Mouse (Mus musculus) embryonic facial prominence, embryonic 11.5 days (tissue): ENCODE measurements around the gene Cuedc1. TPM values are rescaled to one million over a fixed set of nuclear protein-coding genes. Genes with fewer than 3 reads are reported as not detected.

Experiments
- ATAC-seq: fragments of 200-750 bp; cut with Nextera tagmentation; replicated peaks from 2 replicates; pipeline ENCODE4 v1.8.0; 2017; ENCODE audit warnings: low read depth; ENCODE audit not compliant: insufficient number of reproducible peaks, low FRiP score, low TSS enrichment
- DNase-seq: peaks from one replicate; pipeline ENCODE4 v3.0.0-alpha.2; 2015; ENCODE audit warnings: low spot score
- H3K27ac ChIP-seq: fragments of 300-500 bp; sonication (generic); replicated peaks from 2 replicates; pipeline ENCODE4 v1.5.1; 2014; ENCODE audit warnings: mild to moderate bottlenecking, low read depth, low read length, control low read depth
- H3K27me3 ChIP-seq: fragments of 300-500 bp; sonication (generic); 2 replicates; pipeline ENCODE4 v1.6.1; 2014; ENCODE audit warnings: mild to moderate bottlenecking, low read length, moderate library complexity, mixed read lengths; ENCODE audit not compliant: control insufficient read depth, insufficient read depth
- H3K36me3 ChIP-seq: fragments of 300-500 bp; sonication (generic); replicated peaks from 2 replicates; pipeline ENCODE4 v1.6.1; 2014; ENCODE audit warnings: low read depth, mild to moderate bottlenecking, low read length, moderate library complexity, mixed read lengths; ENCODE audit not compliant: control insufficient read depth, insufficient read depth
- H3K4me1 ChIP-seq: fragments of 300-500 bp; sonication (generic); 2 replicates; pipeline ENCODE4 v1.6.1; 2014; ENCODE audit warnings: low read length, mixed read lengths; ENCODE audit not compliant: control insufficient read depth, insufficient read depth
- H3K4me2 ChIP-seq: fragments of 300-500 bp; sonication (generic); 2 replicates; pipeline ENCODE4 v1.6.1; 2014; ENCODE audit warnings: low read depth, mild to moderate bottlenecking, control low read depth, low read length, moderate library complexity
- H3K4me3 ChIP-seq: fragments of 300-500 bp; sonication (generic); 2 replicates; pipeline ENCODE4 v1.5.1; 2014; ENCODE audit warnings: low read depth, low read length, control low read depth
- H3K9ac ChIP-seq: fragments of 300-500 bp; sonication (generic); replicated peaks from 2 replicates; pipeline ENCODE4 v1.6.1; 2014; ENCODE audit warnings: mild to moderate bottlenecking, control low read depth, low read length
- H3K9me3 ChIP-seq: fragments of 300-500 bp; sonication (generic); replicated peaks from 2 replicates; pipeline ENCODE4 v1.6.1; 2016; ENCODE audit warnings: mild to moderate bottlenecking, low read length, inconsistent platforms, mixed read lengths; ENCODE audit not compliant: control insufficient read depth
- WGBS: fragments of 180-500 bp; shearing (Covaris S2); extraction: QIAGEN DNeasy Blood & Tissue Kit; methylation state at CpG from one replicate; pipeline ENCODE4 v1.1.7; 2014; 5-methylcytosine and 5-hydroxymethylcytosine counted together
- polyA plus RNA-seq: library from polyadenylated mRNA; unstranded; fragments of >200 nt; fragmentation: Nextera tagmentation; extraction: Ambion mirVana; gene quantifications from 2 replicates; pipeline ENCODE4 v1.2.1, GENCODE M21; 2014

The Cuedc1 gene
- polyA plus RNA-seq, 1 experiment from 2014 or later: 11.2 TPM

DNA sequence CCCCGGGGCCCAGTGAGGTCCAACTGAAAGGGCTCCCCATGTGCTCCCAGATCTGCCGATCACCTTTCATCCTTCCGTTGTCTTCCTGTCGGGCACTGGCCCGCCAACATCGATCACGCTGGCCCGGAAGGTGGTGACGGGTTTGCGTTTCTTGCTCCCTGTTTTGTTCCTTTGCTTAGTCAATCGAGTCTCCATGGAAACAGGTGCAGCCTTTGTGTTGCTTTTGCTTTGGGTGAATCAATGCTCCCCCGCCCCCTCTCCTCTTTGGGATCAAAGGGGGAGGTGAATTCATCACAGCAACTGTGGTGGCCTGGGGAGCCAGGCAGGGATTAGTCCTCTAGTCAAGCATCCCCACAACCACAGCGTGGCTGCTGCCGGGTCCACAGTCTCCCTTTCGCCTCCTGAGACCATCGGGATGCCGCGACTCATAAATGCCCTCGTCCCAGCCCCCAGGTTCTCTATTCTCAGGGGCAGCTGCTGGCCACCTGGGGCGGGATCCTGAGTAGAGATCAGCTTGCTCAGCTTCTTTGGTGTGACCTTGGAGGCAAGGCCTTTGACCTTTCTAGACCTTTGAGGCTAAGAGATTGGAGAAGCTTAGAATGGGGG, 41.5 kb downstream of the Cuedc1 start:
- 2% methylated on average over 20 of the region's 20 CpGs for WGBS
- peaks cover 7% of the 10 kb centered on the region for H3K4me1 ChIP-seq
- ATAC-seq: peak; percentile 57

DNA sequence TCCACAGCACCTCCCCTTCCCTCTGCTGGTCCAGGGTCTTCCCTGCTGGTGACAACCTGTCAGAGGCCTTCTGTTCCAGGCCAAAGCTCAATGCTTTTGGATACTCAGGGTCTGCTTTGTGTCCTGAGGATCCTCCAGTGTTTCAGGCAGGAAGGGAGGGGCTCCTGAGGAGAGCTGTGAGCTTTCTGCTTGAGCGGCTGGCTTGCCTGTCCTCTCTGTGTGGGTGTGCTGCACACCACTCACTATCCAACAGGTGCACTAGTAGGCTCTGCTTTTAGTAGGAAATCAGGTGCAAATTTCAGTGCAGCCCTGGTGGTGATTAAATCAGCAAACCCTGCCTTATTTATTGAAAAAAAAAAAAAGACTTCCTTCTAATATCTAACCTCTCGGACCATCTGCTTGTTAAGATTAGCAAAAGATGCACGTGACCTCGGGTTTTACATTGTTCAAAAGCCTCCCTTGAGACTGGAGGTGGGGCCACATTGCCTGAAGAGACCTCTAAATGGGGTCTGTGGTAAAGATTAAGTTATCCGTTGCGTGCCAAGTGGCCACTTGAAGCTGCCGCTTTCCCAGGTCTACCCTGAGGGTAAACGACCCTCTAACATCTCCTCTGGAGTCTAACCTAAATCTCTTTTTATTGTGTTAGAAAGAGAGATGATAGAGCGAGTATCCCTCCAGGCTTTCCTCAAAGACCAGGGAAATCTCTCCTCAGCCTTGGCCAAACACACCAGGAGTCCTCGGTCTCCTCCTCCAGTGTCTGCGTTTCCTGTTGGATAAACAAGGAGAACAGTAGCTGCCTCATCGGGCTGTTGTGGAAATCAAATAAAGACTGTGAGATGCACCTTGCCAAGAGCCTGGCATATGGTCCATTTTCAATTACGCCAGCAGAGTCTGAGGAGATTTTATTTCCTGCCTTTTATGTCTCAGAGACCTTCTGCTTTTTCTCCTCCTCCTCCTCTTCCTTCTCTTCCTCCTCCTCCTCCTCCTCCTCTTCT, 42.5 kb downstream of the Cuedc1 start:
- Histone ChIP-seq H3K27ac (peak overlapping the region; percentile 48; the same call in 1 of the 2 replicates), H3K4me1 (peaks cover 7% of the 10 kb centered on the region), H3K4me2 (no peak overlapping the region), H3K36me3 (no peaks in the 10 kb centered on the region), H3K4me3 (no peak overlapping the region), H3K9ac (no peak overlapping the region), H3K9me3 (no peaks in the 10 kb centered on the region), H3K27me3 (no peaks in the 10 kb centered on the region)
- 13% methylated on average over 13 of the region's 13 CpGs for WGBS
- ATAC-seq (peak; percentile 45), DNase-seq (peak; percentile 50)

More for the DNA sequence above, 41.5 kb downstream of the Cuedc1 start:
- Histone ChIP-seq H3K36me3 (no peaks in the 10 kb centered on the region), H3K27me3 (no peaks in the 10 kb centered on the region), H3K27ac (peak overlapping the region; percentile 48), H3K9me3 (no peaks in the 10 kb centered on the region), H3K4me2 (peak overlapping the region; percentile 29; the same call in 1 of the 2 replicates), H3K4me3 (no peak overlapping the region), H3K9ac (peak overlapping the region; percentile 35)
- peak; percentile 82 for DNase-seq

DNA sequence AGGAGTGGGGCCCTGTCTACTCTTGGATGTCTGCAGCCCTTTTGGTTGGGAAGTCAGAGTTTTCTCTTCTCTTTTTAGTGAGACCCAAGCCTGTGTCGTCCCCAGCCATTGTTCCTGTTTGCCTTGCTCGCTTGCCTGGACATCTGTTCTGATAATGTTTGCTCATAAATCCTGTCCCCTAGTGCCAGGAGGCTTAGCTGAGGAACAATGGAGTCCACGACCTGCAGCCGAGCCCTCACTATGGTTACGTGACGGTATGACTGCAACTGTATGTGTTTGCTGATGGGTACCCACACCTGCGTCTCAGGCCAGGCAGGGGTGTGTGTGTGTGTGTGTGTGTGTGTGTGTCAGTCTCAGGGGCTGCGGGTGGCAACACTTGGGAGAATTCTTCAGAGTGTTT, 44.5 kb downstream of the Cuedc1 start:
- Histone ChIP-seq H3K9me3 (no peaks in the 10 kb centered on the region), H3K27me3 (no peaks in the 10 kb centered on the region), H3K4me2 (no peak overlapping the region), H3K27ac (no peak overlapping the region), H3K4me3 (no peak overlapping the region), H3K4me1 (peaks cover 7% of the 10 kb centered on the region; the same call in 1 of the 2 replicates), H3K36me3 (no peaks in the 10 kb centered on the region), H3K9ac (no peak overlapping the region)
- ATAC-seq (no peak), DNase-seq (no peak)
- WGBS: 65% methylated on average over 8 of the region's 8 CpGs

DNA sequence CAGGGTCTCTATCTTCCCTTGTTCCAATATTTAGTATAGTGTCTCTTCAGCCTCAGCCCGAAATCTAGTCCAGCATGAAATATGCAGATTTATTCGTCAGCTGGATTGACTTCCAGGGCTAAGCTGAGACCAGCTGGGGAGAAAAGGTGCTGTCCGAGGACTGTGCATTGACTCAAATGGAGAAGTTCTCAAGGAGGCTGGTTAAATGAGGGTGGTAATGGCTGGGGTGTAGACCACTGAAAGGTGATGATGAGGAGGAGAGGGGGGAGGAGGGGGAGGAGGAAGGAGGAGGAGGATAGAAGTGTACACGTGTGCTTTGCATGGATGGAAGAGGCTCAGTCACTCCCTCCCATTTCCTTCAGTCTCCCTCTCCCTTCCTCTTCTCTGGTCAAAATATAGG, 46.2 kb downstream of the Cuedc1 start:
- Histone ChIP-seq H3K27ac (no peak overlapping the region), H3K9me3 (no peaks in the 10 kb centered on the region), H3K36me3 (no peaks in the 10 kb centered on the region), H3K9ac (no peak overlapping the region), H3K4me1 (peaks cover 14% of the 10 kb centered on the region), H3K4me3 (no peak overlapping the region), H3K27me3 (no peaks in the 10 kb centered on the region), H3K4me2 (no peak overlapping the region)
- DNase-seq (no peak), ATAC-seq (no peak)
- WGBS: 67% methylated on average over 4 of the region's 4 CpGs

DNA sequence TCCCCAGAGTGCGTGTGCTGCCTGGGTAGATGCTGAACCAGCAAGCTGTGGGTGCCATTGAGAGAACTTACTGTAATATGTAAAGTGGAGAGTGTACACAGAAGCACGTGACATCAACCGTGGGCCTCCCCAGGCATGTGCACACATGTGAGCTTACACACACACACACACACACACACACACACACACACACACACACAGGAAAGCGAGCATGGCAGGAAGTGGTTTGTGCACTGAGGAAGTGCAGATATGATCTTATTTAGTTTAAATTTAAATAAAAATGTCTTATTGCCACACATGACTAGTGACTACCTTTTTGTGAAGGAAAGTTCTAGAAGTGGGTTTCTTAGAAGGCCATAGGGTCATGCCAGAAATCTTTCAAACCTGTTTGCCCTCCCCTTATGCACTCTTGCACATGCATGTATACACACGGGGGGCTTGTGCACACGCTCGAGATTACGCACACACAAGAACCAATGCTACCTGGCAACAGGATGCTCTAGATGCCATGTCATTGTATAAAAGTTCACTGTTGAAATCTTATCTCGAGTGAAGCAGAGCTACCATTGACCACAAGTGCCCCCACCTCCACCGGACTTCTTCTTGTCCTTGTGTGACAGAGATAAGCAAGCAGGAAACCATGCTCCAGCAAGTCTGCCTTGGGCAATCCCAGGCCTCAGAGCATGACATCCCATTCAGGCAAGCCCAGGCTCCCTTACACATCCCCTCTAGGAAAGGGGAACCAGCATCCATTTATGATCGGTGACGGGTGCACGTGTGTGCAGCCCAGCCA, 47.6 kb downstream of the Cuedc1 start:
- WGBS: 84% methylated on average over 13 of the region's 13 CpGs
- H3K27ac ChIP-seq: no peak overlapping the region
- no peak overlapping the region for H3K9ac ChIP-seq
- H3K9me3 ChIP-seq: no peaks in the 10 kb centered on the region
- H3K4me1 ChIP-seq: peaks cover 10% of the 10 kb centered on the region
- no peak overlapping the region for H3K4me3 ChIP-seq
- ATAC-seq (no peak), DNase-seq (no peak)
- H3K27me3 ChIP-seq: no peaks in the 10 kb centered on the region
- H3K36me3 ChIP-seq: no peaks in the 10 kb centered on the region
- H3K4me2 ChIP-seq: no peak overlapping the region

DNA sequence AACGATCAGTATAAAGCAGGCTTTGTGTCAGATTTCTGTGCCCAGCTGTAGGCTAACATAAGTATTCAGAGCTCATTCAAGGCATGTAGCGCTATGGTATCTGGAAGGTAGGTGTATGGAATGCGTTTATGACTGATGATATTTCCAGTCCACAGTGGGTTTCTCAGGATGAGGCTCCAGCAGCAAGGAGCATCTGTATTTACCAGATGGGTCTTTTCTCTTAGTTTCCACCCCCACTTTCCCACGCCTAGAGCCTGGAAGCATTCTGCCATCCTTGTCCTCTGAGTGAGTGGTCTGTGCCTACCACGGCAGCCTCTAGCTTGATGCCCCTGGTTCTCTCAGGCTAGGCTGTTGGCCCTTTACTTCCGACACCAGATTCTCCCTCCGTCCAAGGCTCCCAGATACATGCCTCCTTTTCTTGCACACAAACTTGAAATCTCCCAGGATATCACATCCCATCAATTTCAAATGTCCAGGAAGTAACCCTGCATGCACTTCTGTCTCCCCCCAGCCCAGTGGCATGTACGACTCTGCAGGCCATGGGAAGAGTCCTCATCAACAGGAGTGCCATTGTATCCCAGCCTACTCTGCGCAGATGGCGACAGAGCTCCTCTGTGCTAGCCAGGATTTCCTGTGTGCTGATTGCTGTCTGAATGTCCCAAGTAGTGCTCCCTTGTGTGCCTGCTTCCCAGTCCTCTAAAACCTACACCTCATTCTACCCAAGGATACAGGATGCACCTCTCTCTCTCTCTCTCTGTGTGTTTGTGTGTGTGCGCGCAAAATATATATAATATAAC, 48.6 kb downstream of the Cuedc1 start:
- no peaks in the 10 kb centered on the region for H3K27me3 ChIP-seq
- no peak overlapping the region for H3K9ac ChIP-seq
- H3K9me3 ChIP-seq: no peaks in the 10 kb centered on the region
- H3K27ac ChIP-seq: no peak overlapping the region
- 74% methylated on average over 12 of the region's 12 CpGs for WGBS
- peaks cover 8% of the 10 kb centered on the region for H3K4me1 ChIP-seq
- ATAC-seq (no peak), DNase-seq (no peak)
- no peak overlapping the region for H3K4me3 ChIP-seq
- H3K4me2 ChIP-seq: no peak overlapping the region
- no peaks in the 10 kb centered on the region for H3K36me3 ChIP-seq

DNA sequence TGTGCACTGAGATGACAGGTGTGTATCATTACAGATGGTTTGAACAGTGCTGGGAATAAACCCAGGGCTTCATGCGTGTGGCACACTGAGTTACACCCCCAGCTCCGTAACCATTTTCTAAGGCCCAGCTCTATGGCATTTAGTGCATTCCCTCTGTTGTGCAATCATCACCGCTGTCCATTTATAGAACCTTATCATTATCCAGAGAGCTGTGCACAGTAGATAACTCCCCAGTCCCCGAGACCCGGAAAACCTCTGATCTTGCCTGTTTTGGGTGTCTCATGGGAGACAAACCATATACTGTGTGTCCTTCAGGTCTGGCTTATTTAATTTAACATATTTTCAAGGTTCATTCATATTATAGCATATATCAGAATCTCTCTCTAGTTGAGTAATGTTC, 49.5 kb downstream of the Cuedc1 start:
- H3K27ac ChIP-seq: no peak overlapping the region
- no peaks in the 10 kb centered on the region for H3K36me3 ChIP-seq
- no peak overlapping the region for H3K4me3 ChIP-seq
- no peaks in the 10 kb centered on the region for H3K27me3 ChIP-seq
- H3K4me1 ChIP-seq: peaks cover 8% of the 10 kb centered on the region
- no peaks in the 10 kb centered on the region for H3K9me3 ChIP-seq
- no peak for ATAC-seq
- no peak overlapping the region for H3K4me2 ChIP-seq
- DNase-seq: no peak
- no peak overlapping the region for H3K9ac ChIP-seq
- WGBS: 94% methylated on average over 5 of the region's 5 CpGs
